28 mouse cellular contexts compared by ENCODE assay signal in the genomic region with DNA sequence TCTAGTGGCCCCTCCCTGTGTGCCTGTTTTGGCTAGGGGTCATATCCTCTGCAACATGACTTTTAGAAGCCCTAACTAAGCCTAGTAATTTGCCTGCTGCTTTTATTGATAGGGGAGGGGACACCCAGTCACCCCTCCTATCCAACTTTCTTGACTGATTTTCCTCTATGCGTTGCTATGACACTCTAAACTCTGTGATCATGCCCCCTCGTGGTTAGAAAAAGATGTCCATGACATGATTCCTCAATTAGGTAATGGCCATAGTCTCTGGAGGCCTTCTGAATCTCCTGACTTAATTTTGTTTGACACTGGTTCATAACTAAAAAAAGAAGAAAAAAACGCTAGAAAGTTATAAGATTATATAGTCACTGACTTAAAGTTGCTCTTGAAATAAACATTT. TPM values are rescaled to one million over a fixed set of nuclear protein-coding genes. Genes with fewer than 3 reads are reported as not detected.
DNase-seq lines count a peak whose midpoint lies in the region; ATAC-seq and TF ChIP-seq lines count a peak whose summit lies in the region.
"Had no signal": no experiment of that assay in that cellular context is flagged by ENCODE, and none has a peak within 500 bp of the region (broad histone marks: within the 10 kb centered on the region; RNA-seq: fewer than 3 reads in every experiment).

No protein-coding gene starts in this region.

- no peaks in the 10 kb centered on the region for H3K36me3 ChIP-seq in heart, adult 2 months (ENCODE audit: control insufficient read depth, insufficient read depth, low read length)
- H3K36me3 ChIP-seq in midbrain, embryonic 14.5 days (ENCODE audit: control insufficient read depth, insufficient read depth, low read length), result no peaks in the 10 kb centered on the region
- H3K36me3 ChIP-seq in midbrain, embryonic 15.5 days (replicated peaks), result no peaks in the 10 kb centered on the region
- H3K36me3 ChIP-seq: forebrain, embryonic 10.5 days; heart, embryonic 15.5 days; hindbrain, embryonic 13.5 days; limb, embryonic 12.5 days; midbrain, embryonic 10.5 days; neural tube, embryonic 12.5 days had no signal

- intact Hi-C loops in heart, adult 2 months (cut with DNase I), result no loop called here

- H3K4me1 ChIP-seq in heart, adult 2 months (ENCODE audit: control insufficient read depth, insufficient read depth, low read length), result no peaks in the 10 kb centered on the region
- no peaks in the 10 kb centered on the region for H3K4me1 ChIP-seq in midbrain, embryonic 14.5 days (ENCODE audit: control insufficient read depth, insufficient read depth, low read length)
- no peaks in the 10 kb centered on the region for H3K4me1 ChIP-seq in midbrain, embryonic 15.5 days
- H3K4me1 ChIP-seq: forebrain, embryonic 10.5 days; heart, embryonic 15.5 days; hindbrain, embryonic 13.5 days; limb, embryonic 12.5 days; midbrain, embryonic 10.5 days; neural tube, embryonic 12.5 days had no signal

- ATAC-seq in midbrain, embryonic 14.5 days (ENCODE audit: low FRiP score, low TSS enrichment), result no peak
- ATAC-seq in midbrain, embryonic 15.5 days (replicated peaks), result no peak
- ATAC-seq: inflammation-experienced regulatory T-cells, adult 6 months had no signal

- no peaks in the 10 kb centered on the region for H3K79me2 ChIP-seq in heart, adult 2 months (replicated peaks; ENCODE audit: control insufficient read depth, insufficient read depth, low read length)

- no peak for DNase-seq in heart, adult 2 months
- no peak for DNase-seq in heart, adult 8-10 months (ENCODE audit: low spot score)
- DNase-seq in midbrain, embryonic 14.5 days, result peak; percentile 10
- peak; percentile 11 for DNase-seq in NIH3T3 (ENCODE audit: low read depth)
- DNase-seq in retina, postnatal 1 day, result peak; percentile 4
- DNase-seq in adrenal gland, adult 18-20 months (ENCODE audit: low spot score in 2 of 2), result no peak
- no peak for DNase-seq in lung, postnatal 25 days (ENCODE audit: low spot score)
- DNase-seq: adrenal gland, postnatal 36 days; cerebellum, adult 9-10 months; gastrocnemius, postnatal 36 days; heart, postnatal 36 days; kidney, adult 8-10 months; kidney, postnatal 14 days; lung, embryonic 14.5 days; thymus, adult 2 months had no signal

- H3K27ac ChIP-seq in heart, adult 2 months, result no peak overlapping the region
- no peak overlapping the region for H3K27ac ChIP-seq in midbrain, embryonic 14.5 days (replicated peaks; ENCODE audit: low read depth, low read length)
- H3K27ac ChIP-seq in midbrain, embryonic 15.5 days, result no peak overlapping the region
- H3K27ac ChIP-seq: forebrain, embryonic 10.5 days; heart, embryonic 15.5 days; hindbrain, embryonic 13.5 days; limb, embryonic 12.5 days; macrophage; midbrain, embryonic 10.5 days; neural tube, embryonic 12.5 days had no signal

- 0 out of 2 replicates have a peak, but pooled peaks have one; percentile 8 for TF ChIP-seq CTCF in heart, adult 2 months (IDR thresholded peaks at IDR 0.05)

- TF ChIP-seq POLR2A in heart, adult 2 months (IDR thresholded peaks at IDR 0.05; ENCODE audit: insufficient read depth, low read depth, low read length), result no peak

- no peak overlapping the region for H3K9ac ChIP-seq in heart, adult 2 months (ENCODE audit: low read depth, low read length)
- no peak overlapping the region for H3K9ac ChIP-seq in midbrain, embryonic 14.5 days (replicated peaks; ENCODE audit: low read length)
- no peak overlapping the region for H3K9ac ChIP-seq in midbrain, embryonic 15.5 days
- H3K9ac ChIP-seq: heart, embryonic 15.5 days; hindbrain, embryonic 13.5 days; limb, embryonic 12.5 days; lung, embryonic 14.5 days; neural tube, embryonic 12.5 days had no signal

- TF ChIP-seq EP300 in heart, adult 2 months (IDR thresholded peaks at IDR 0.05; ENCODE audit: insufficient read depth, low read depth, low read length), result no peak

- no peaks in the 10 kb centered on the region for H3K27me3 ChIP-seq in heart, adult 2 months (ENCODE audit: control insufficient read depth, insufficient read depth, low read length)
- H3K27me3 ChIP-seq in midbrain, embryonic 14.5 days (ENCODE audit: control insufficient read depth, insufficient read depth, low read length), result no peaks in the 10 kb centered on the region
- H3K27me3 ChIP-seq in midbrain, embryonic 15.5 days (replicated peaks), result no peaks in the 10 kb centered on the region
- H3K27me3 ChIP-seq: heart, embryonic 15.5 days; hindbrain, embryonic 13.5 days; limb, embryonic 12.5 days; neural tube, embryonic 12.5 days had no signal

- H3K4me3 ChIP-seq in heart, adult 2 months, result no peak overlapping the region
- H3K4me3 ChIP-seq in midbrain, embryonic 14.5 days (replicated peaks; ENCODE audit: low read depth, low read length), result no peak overlapping the region
- no peak overlapping the region for H3K4me3 ChIP-seq in midbrain, embryonic 15.5 days
- H3K4me3 ChIP-seq: forebrain, embryonic 10.5 days; heart, embryonic 15.5 days; hindbrain, embryonic 13.5 days; limb, embryonic 12.5 days; midbrain, embryonic 10.5 days; neural tube, embryonic 12.5 days had no signal

- 37% methylated on average over 3 of the region's 3 CpGs for WGBS in heart, adult 2 months
- WGBS in midbrain, embryonic 14.5 days, result 50% methylated on average over 3 of the region's 3 CpGs
- 50% methylated on average over 3 of the region's 3 CpGs for WGBS in midbrain, embryonic 15.5 days

- no peak overlapping the region for H3K4me2 ChIP-seq in midbrain, embryonic 14.5 days (ENCODE audit: low read length)
- no peak overlapping the region for H3K4me2 ChIP-seq in midbrain, embryonic 15.5 days
- H3K4me2 ChIP-seq: heart, embryonic 15.5 days; hindbrain, embryonic 13.5 days; limb, embryonic 12.5 days; liver, embryonic 11.5 days; lung, embryonic 14.5 days; neural tube, embryonic 12.5 days had no signal

- no peaks in the 10 kb centered on the region for H3K9me3 ChIP-seq in midbrain, embryonic 14.5 days (ENCODE audit: control insufficient read depth, low read length)
- no peaks in the 10 kb centered on the region for H3K9me3 ChIP-seq in midbrain, embryonic 15.5 days
- H3K9me3 ChIP-seq: forebrain, embryonic 10.5 days; heart, embryonic 15.5 days; hindbrain, embryonic 13.5 days; limb, embryonic 12.5 days; midbrain, embryonic 10.5 days; neural tube, embryonic 12.5 days had no signal

RNA-seq across cellular contexts. Expression of a gene that starts 15.6 kb away (rescaled TPM):
- under 1 TPM; 0.11 to 0.29 TPM for total RNA-seq in heart, adult 2 months (2021)
- 0.23 and 0.64 TPM in 2 replicates for polyA plus RNA-seq in heart, adult 2 months (2012; rRNA removed)
- total RNA-seq in heart, adult 8-10 months (2022), result under 1 TPM; 0.14 to 0.41 (median 0.30) TPM
- 0.16 TPM in 1 of 2 replicates, not detected in the other for polyA plus RNA-seq in midbrain, embryonic 14.5 days (2014; fragmentation: Nextera tagmentation; extraction: Ambion mirVana)
- polyA plus RNA-seq in midbrain, embryonic 15.5 days (2015; fragmentation: Nextera tagmentation; extraction: Ambion mirVana), result 0.37 and 0.38 TPM in 2 replicates
- total RNA-seq in adrenal gland, adult 18-20 months (2021), result 1 to 10 TPM; 1.7 to 1.8 TPM
- total RNA-seq: gastrocnemius, adult 18-20 months; gastrocnemius, postnatal 36 days had no signal
- polyA plus RNA-seq: C2C12; embryonic facial prominence, embryonic 11.5 days; forebrain, embryonic 10.5 days; heart, embryonic 15.5 days; limb, embryonic 12.5 days; lung, embryonic 14.5 days; midbrain, embryonic 10.5 days; neural tube, embryonic 12.5 days had no signal

Comparison
In these comparisons a context has a peak if more than half of its experiments do, and no peak if none do; other contexts are left out.
1. DNase-seq: peak in midbrain, embryonic 14.5 days (single experiment), NIH3T3 (single experiment) and retina, postnatal 1 day (single experiment); none in heart, adult 2 months (0 of 2), heart, adult 8-10 months (single experiment), adrenal gland, adult 18-20 months (0 of 2) and lung, postnatal 25 days (single experiment).